Mouse (Mus musculus) CH12.LX (cell line): ENCODE data around the gene Krt87. TPM values are rescaled to one million over a fixed set of nuclear protein-coding genes. Genes with fewer than 3 reads are reported as not detected.

Source experiments
- DNase-seq: peaks from one replicate; pipeline ENCODE4 v3.0.0-alpha.2; 2013; ENCODE audit errors: extremely low read depth
- H3K27ac ChIP-seq: 2 replicates; pipeline ENCODE4 v1.5.1; 2012; ENCODE audit warnings: low read depth, mild to moderate bottlenecking, control low read depth, moderate library complexity; ENCODE audit not compliant: insufficient read depth
- H3K27me3 ChIP-seq: replicated peaks from 2 replicates; pipeline ENCODE3; 2012; ENCODE audit warnings: inconsistent platforms
- H3K36me3 ChIP-seq, 2 experiments: replicated peaks in 1 of 2; 2 replicates each; pipeline versions ENCODE3 to v1.6.1; 2012; ENCODE audit warnings: inconsistent platforms in 1 of 2, low read length in 1 of 2, mild to moderate bottlenecking in 1 of 2, mixed read lengths in 1 of 2, moderate library complexity in 1 of 2; ENCODE audit not compliant: control insufficient read depth in 1 of 2, insufficient read depth in 1 of 2
- H3K4me1 ChIP-seq, 2 experiments: 2 replicates each; pipeline ENCODE4 v1.6.1; 2012; ENCODE audit warnings: inconsistent platforms in 1 of 2, moderate library complexity in 1 of 2; ENCODE audit not compliant: insufficient read depth in 2 of 2, control insufficient read depth in 1 of 2
- H3K4me2 ChIP-seq: 2 replicates; pipeline ENCODE4 v1.6.1; 2012; ENCODE audit warnings: low read depth, mild to moderate bottlenecking, control low read depth; ENCODE audit not compliant: poor library complexity, insufficient read depth, severe bottlenecking
- H3K4me3 ChIP-seq, 3 experiments: fragments of 150-350 bp in 1 of 3; sonication (generic) in 1 of 3; replicated peaks in 1 of 3; 2 replicates each; pipeline versions ENCODE3 to v1.5.1; 2011 to 2012; ENCODE audit warnings: low read depth in 2 of 3, low read length in 2 of 3, mild to moderate bottlenecking in 2 of 3, moderate library complexity in 2 of 3, control low read depth in 1 of 3, improper control_type of control experiment in 1 of 3, inconsistent platforms in 1 of 3, mixed read lengths in 1 of 3; ENCODE audit not compliant: poor library complexity in 1 of 3
- H3K79me2 ChIP-seq: replicated peaks from 2 replicates; pipeline ENCODE4 v1.6.1; 2012; ENCODE audit warnings: mild to moderate bottlenecking, moderate library complexity; ENCODE audit not compliant: control insufficient read depth, poor library complexity, insufficient read depth, severe bottlenecking; ENCODE audit errors: extremely low read depth
- H3K9ac ChIP-seq: 2 replicates; pipeline ENCODE4 v1.6.1; 2012; ENCODE audit warnings: low read depth, mild to moderate bottlenecking, control low read depth, moderate library complexity; ENCODE audit not compliant: insufficient read depth
- H3K9me3 ChIP-seq: replicated peaks from 2 replicates; pipeline ENCODE3; 2012; ENCODE audit warnings: low read length, inconsistent platforms, mixed read lengths
- BHLHE40 ChIP-seq: IDR thresholded peaks from 2 replicates; pipeline ENCODE4 v1.6.1; 2011; ENCODE audit warnings: mild to moderate bottlenecking, low read depth, low read length, improper control_type of control experiment
- CHD1 ChIP-seq: IDR thresholded peaks from 2 replicates; pipeline ENCODE4 v1.6.1; 2012; ENCODE audit warnings: low read depth, low read length, improper control_type of control experiment, inconsistent platforms
- CHD2 ChIP-seq: IDR thresholded peaks from 2 replicates; pipeline ENCODE4 v1.6.1; 2011; ENCODE audit warnings: low read length, improper control_type of control experiment
- CTCF ChIP-seq, 2 experiments: IDR thresholded peaks in 1 of 2; conservative IDR thresholded peaks in 1 of 2; 2 replicates each; pipeline ENCODE4 v1.5.1; 2011 to 2012; ENCODE audit warnings: low read depth in 2 of 2, low read length in 2 of 2, improper control_type of control experiment in 1 of 2, inconsistent platforms in 1 of 2, mild to moderate bottlenecking in 1 of 2, moderate library complexity in 1 of 2
- E2F4 ChIP-seq: IDR thresholded peaks from 2 replicates; pipeline ENCODE4 v1.6.1; 2011; ENCODE audit warnings: low read depth, low read length, improper control_type of control experiment; ENCODE audit not compliant: insufficient replicate concordance
- ETS1 ChIP-seq: conservative IDR thresholded peaks from 2 replicates; pipeline ENCODE4 v1.6.1; 2012; ENCODE audit warnings: low read depth, mild to moderate bottlenecking, inconsistent platforms, low read length, improper control_type of control experiment, moderate library complexity
- IRF4 ChIP-seq: IDR thresholded peaks from 2 replicates; pipeline ENCODE4 v1.6.1; 2014; ENCODE audit warnings: low read depth, mild to moderate bottlenecking, inconsistent platforms, low read length, improper control_type of control experiment
- JUN ChIP-seq: IDR thresholded peaks from 2 replicates; pipeline ENCODE4 v1.6.1; 2011; ENCODE audit warnings: low read depth, mild to moderate bottlenecking, low read length, improper control_type of control experiment, moderate library complexity; ENCODE audit not compliant: insufficient read depth
- JUND ChIP-seq: conservative IDR thresholded peaks from 2 replicates; pipeline ENCODE4 v1.6.1; 2011; ENCODE audit warnings: low read depth, low read length, improper control_type of control experiment
- MAX ChIP-seq: IDR thresholded peaks from 2 replicates; pipeline ENCODE4 v1.6.1; 2011; ENCODE audit warnings: low read length, improper control_type of control experiment
- MXI1 ChIP-seq: IDR thresholded peaks from 2 replicates; pipeline ENCODE4 v1.6.1; 2011; ENCODE audit warnings: mild to moderate bottlenecking, low read depth, low read length, improper control_type of control experiment
- MYC ChIP-seq: IDR thresholded peaks from 2 replicates; pipeline ENCODE4 v1.6.1; 2011; ENCODE audit warnings: low read depth, mild to moderate bottlenecking, improper control_type of control experiment, low read length
- POLR2AphosphoS2 ChIP-seq: IDR thresholded peaks from 2 replicates; pipeline ENCODE4 v1.6.1; 2011; ENCODE audit warnings: low read depth, low read length, improper control_type of control experiment
- SIN3A ChIP-seq: IDR thresholded peaks from 2 replicates; pipeline ENCODE4 v1.6.1; 2012; ENCODE audit warnings: low read length, improper control_type of control experiment, inconsistent platforms
- TBP ChIP-seq: conservative IDR thresholded peaks from 2 replicates; pipeline ENCODE4 v1.6.1; 2011; ENCODE audit warnings: low read depth, low read length, improper control_type of control experiment
- TCF12 ChIP-seq: IDR thresholded peaks from 2 replicates; pipeline ENCODE4 v1.6.1; 2014; ENCODE audit warnings: low read depth, mild to moderate bottlenecking, inconsistent platforms, low read length, improper control_type of control experiment
- USF1 ChIP-seq: IDR thresholded peaks from 2 replicates; pipeline ENCODE4 v1.6.1; 2014; ENCODE audit warnings: low read depth, mild to moderate bottlenecking, inconsistent platforms, low read length, improper control_type of control experiment
- USF2 ChIP-seq: conservative IDR thresholded peaks from 2 replicates; pipeline ENCODE4 v1.6.1; 2011; ENCODE audit warnings: low read depth, low read length, improper control_type of control experiment
- ZC3H11A ChIP-seq: IDR thresholded peaks from 2 replicates; pipeline ENCODE4 v1.6.1; 2012; ENCODE audit warnings: low read depth, mild to moderate bottlenecking, inconsistent platforms, low read length, improper control_type of control experiment
- dilution Hi-C: fragments of 300-500 bp; cut with MboI; formaldehyde crosslinking; loops from 2 replicates; pipeline ENCODE4 v1.14.3; 2020; ENCODE audit warnings: low sequenced_read_pairs; ENCODE audit not compliant: extremely low pct_unique_long_range_greater_than_20kb, extremely low pct_ligation_motif_present
- in situ Hi-C: fragments of 300-500 bp; cut with MboI; formaldehyde crosslinking; loops from 3 replicates; pipeline ENCODE4 v1.14.3; 2019; ENCODE audit warnings: low sequenced_read_pairs, low pct_ligation_motif_present, low pct_unique_long_range_greater_than_20kb, mixed read lengths
- polyA plus RNA-seq: library from polyadenylated mRNA; unstranded; fragments of >175 nt; gene quantifications from 2 replicates; pipeline ENCODE4 v1.2.1, GENCODE M21; 2012; ENCODE audit warnings: low read depth; ENCODE audit not compliant: insufficient read length
- total RNA-seq, 2 experiments: library from RNA; depleted of rRNA; stranded (reverse); fragments of 300-350 nt in 1 of 2; fragments of >200 nt in 1 of 2; gene quantifications; 2 replicates each; pipeline ENCODE4 v1.2.3; 2012 to 2014

Gene Krt87
- total and polyA plus RNA-seq, 3 experiments, result 0.08 to 0.16 TPM; not detected in 1

- no peak overlapping the region for H3K9ac ChIP-seq
- H3K4me3 ChIP-seq, result no peak overlapping the region
- TF ChIP-seq SIN3A (no peak), MXI1 (no peak), TCF12 (no peak), CTCF (conservative IDR thresholded peaks at IDR 0.05 in 1 of 2, IDR thresholded peaks at IDR 0.05 in 1 of 2; ENCODE audit: low read depth in 2 of 2, low read length in 2 of 2) (no peak; a peak in 1 of 4 replicates), TBP (no peak), POLR2AphosphoS2 (no peak), IRF4 (no peak), BHLHE40 (no peak), USF2 (no peak), JUN (no peak), USF1 (no peak), MAX (no peak), CHD2 (no peak), ETS1 (no peak)
- TF ChIP-seq, all 38 proteins: peak for 0
- in situ Hi-C loops (loop anchor here (10.0 kb wide), 1 partner anchor 111 kb away; no protein-coding TSS in a partner anchor), dilution Hi-C loops (no loop called here)
- Histone ChIP-seq H3K4me1 (no peaks in the 10 kb centered on the region), H3K27me3 (peaks cover 74% of the 10 kb centered on the region), H3K36me3 (no peaks in the 10 kb centered on the region), H3K27ac (no peak overlapping the region), H3K9me3 (peaks cover 17% of the 10 kb centered on the region), H3K79me2 (no peaks in the 10 kb centered on the region), H3K4me2 (no peak overlapping the region)
- DNase-seq, result no peak
Observed at GRCm38 (mm10) chr15:101455891-101456290, 17.3 kb upstream of the Krt87 start.

DNA sequence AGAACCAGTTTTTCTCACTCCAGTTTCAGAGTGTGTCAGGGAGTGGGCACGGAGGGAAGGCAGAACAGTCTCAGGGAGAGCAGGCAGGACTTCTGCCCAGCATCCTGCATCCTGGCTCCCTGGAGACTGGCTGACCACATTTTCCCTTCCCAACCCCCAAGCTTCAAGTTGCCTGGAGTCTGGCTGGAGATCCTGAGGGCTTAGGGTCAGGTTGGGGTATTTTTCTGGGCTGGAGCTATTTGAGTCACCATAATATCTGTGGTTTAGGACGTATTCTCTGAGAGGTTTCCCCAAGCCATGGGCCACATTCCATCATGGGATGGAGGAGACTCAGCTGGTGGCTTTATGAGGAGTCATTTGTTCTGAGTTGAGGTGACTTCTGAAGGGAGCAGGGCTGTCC, 16.7 kb upstream of the Krt87 start:
- no peak overlapping the region for H3K4me3 ChIP-seq
- dilution Hi-C loops, result no loop called here
- H3K4me1 ChIP-seq, result no peaks in the 10 kb centered on the region
- in situ Hi-C loops, result loop anchor here (10.0 kb wide), 1 partner anchor 110 kb away; no protein-coding TSS in a partner anchor
- no peak overlapping the region for H3K9ac ChIP-seq
- TF ChIP-seq ZC3H11A (no peak), JUND (no peak), MAX (no peak), POLR2AphosphoS2 (no peak), MYC (no peak), CHD1 (no peak), E2F4 (no peak), MXI1 (no peak)
- DNase-seq, result no peak
- no peaks in the 10 kb centered on the region for H3K79me2 ChIP-seq
- H3K4me2 ChIP-seq, result no peak overlapping the region
- H3K36me3 ChIP-seq, result no peaks in the 10 kb centered on the region
- H3K27ac ChIP-seq, result no peak overlapping the region
- H3K27me3 ChIP-seq, result peaks cover 76% of the 10 kb centered on the region
- peaks cover 17% of the 10 kb centered on the region for H3K9me3 ChIP-seq
